Mouse (Mus musculus) T-helper 17 cell (primary cell): Measurements from ENCODE around the gene Rnf39.

Experiments used
- in situ Hi-C, 2 experiments: fragments of 300-600 bp; cut with MboI, MseI; formaldehyde crosslinking; loops; 1 replicate in 1 of 2; 2 replicates in 1 of 2; pipeline ENCODE4 v1.15.1; 2025; ENCODE audit warnings: high pct_unique_total_duplicates in 2 of 2

Gene Rnf39

DNA sequence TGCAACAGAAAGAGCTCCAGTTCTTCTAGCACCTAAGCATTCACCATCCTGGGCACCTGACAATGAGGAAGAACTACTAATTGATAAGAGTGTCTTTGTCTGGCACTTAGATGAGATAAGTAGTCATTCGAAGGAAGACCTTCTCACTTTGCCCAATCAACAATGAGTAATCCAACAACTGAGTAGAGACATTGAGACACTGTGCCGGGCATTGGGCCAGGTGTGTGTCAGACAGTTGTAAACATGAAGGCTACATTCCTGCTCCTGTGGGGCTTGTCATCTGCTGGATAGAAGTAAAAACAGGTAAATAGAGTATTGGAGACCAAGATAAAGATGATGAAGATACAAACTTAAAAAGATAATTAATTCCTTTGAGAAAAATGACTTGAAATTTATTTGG lies 4.7 kb upstream of the Rnf39 start:
- in situ Hi-C loops = no loop called here

GRCm38 (mm10) chr17:36942391-36942790 lies 327 bp upstream of the Rnf39 start:
- in situ Hi-C loops = no loop called here

DNA sequence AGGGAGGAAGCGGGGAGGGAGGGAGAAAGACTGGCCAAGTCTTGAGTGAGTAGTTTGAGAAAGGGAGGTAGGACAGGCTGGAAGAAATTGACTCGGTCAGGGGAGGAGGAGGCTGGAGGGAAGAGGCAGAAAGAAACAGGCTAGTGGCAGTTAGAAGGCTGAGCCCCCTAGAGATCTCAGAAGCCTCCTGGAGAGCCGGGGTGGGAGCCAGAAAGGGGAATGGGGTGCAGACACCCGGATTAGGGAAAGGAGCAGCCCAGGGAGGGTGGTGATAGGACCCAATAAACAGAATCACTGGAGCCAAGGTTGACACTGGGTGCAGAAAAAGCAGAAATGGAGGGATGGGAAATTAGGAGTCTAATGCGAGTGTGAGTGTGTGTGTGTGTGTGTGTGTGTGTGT lies 973 bp downstream of the Rnf39 start:
- in situ Hi-C loops = no loop called here

DNA sequence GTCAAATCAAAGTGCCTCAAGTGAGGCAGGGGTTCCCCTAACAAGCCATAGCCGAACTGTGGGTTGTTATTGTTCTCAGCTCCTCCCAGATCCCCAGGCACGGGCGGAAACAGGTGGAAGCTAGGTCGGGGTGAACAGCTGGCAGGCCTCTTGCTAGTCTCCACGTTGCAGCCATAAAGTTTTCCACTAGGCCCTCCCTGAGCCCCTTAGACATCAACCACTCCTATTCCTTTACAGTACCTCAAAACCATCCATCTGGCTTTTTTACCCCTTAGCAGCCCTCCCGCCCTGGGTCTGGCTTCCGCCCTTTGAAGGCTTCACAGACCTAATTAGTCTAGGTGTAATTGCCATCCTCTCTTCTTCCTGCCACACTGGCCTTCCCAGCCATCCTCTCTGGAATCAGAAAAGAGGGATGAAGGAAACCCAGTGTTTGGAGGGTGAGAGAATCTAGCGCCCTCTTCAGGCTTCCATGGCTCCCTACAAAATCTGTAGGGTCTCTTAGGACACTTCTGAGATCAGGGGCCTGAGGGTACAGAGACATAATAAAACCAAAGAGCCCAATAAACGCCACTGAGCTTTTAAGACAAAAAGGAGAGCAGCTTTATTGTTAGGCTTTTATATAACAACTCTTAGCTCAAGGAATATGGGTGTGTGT lies 1.5 kb downstream of the Rnf39 start:
- in situ Hi-C loops = no loop called here

GRCm38 (mm10) chr17:36947051-36947819 lies 4.5 kb downstream of the Rnf39 start:
- in situ Hi-C loops = no loop called here

- in situ Hi-C loops = no loop called here
Measured at GRCm38 (mm10) chr17:36948286-36948685, 5.6 kb downstream of the Rnf39 start.

DNA sequence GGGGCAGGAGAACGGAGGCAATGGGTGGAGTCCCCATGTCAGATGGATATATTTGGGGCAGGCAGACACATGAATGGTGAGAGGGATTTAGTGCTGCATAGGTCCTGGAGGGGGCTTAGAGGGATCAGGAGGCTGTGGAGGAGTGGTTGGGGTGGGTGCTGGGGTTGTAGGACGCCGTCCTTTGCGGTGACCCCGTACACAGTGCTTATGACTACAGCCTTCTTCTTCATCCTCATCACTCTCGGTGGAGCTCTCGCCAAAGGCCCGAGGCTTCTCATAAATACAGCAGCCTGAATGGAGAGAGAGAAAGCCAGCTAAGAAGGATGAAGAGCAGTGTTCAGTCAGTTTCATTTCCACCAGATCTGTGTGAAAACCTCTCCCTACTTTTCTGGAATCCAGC lies 6.5 kb downstream of the Rnf39 start:
- in situ Hi-C loops = no loop called here

DNA sequence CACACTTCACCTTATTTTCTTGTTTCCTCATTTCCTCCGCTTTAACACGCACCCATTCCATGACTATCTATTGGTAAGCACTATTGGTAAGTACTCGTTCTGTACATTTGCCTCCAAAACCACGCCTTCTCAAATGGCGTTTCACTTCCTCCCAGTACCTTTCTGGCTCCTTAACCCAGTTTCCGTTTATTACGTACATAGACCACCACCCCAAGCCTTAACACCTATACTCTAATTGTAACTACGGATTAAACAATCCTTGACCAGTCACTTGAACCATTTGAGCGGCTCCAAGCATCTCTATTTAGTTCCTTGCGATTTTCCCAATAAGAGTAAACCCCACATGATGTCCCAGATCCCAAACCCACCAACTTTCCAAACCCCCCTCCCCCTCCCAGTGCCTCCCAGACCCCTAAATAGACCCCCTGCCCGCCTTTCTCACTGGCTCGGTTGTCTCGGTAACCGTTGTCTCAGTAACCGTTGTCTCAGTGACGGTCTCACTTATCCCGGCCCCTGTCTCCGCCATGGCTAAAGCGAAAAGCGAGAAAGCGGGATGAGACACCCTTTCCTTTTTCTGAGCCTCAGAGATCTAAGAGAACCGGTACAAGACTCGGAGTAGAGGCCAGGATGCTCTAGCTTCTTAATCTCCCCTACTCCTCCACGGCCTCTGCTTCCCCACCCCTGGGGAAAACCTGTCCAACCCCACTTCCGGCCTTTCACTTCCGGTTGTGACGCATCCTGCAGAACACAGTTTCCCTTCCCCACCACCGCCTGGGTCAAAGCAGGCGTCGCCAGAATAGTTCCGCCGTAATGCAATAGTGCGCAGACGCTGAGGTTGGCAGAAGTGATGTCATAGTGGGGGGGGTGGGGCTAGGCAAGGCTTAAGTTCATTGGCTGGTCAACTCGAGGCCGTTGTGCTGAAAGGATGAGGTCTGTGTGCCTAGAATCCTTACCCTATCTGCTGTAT lies 8.5 kb downstream of the Rnf39 start, which contains the start of gene Ppp1r11:
Gene Ppp1r11 (minus strand): TSS at position 761 of the 967 bp plus-strand sequence.
- in situ Hi-C loops = loop anchor here (5.0 kb wide), 2 partner anchors 76 to 679 kb away; partner anchors contain the start of gene Trim39 (in 1 of the 2)

DNA sequence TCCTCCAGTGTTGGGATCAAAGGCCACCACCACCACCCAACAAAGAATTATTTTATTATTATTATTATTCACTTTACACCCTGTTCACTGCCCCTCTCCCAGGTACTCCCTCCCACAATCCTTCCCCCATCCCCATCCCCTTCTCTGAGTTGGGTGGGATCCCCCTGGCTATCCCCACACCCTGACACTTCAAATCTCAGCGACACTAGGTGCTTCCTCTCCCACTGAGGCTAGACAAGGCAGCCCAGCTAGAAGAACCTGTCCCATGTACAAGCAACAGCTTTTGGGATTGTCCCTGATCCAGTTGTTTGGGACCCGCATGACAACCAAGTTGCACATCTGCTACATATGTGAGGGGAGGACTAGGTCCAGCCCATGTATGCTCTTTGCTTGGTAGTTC lies 9.9 kb downstream of the Rnf39 start:
- in situ Hi-C loops = loop anchor here (5.0 kb wide), 2 partner anchors 75 to 680 kb away; partner anchors contain the start of gene Trim39 (in 1 of the 2)

- in situ Hi-C loops = loop anchor here (5.0 kb wide), 2 partner anchors 74 to 681 kb away; partner anchors contain the start of gene Trim39 (in 1 of the 2)
Measured at GRCm38 (mm10) chr17:36953062-36953461, 10.3 kb downstream of the Rnf39 start.

DNA sequence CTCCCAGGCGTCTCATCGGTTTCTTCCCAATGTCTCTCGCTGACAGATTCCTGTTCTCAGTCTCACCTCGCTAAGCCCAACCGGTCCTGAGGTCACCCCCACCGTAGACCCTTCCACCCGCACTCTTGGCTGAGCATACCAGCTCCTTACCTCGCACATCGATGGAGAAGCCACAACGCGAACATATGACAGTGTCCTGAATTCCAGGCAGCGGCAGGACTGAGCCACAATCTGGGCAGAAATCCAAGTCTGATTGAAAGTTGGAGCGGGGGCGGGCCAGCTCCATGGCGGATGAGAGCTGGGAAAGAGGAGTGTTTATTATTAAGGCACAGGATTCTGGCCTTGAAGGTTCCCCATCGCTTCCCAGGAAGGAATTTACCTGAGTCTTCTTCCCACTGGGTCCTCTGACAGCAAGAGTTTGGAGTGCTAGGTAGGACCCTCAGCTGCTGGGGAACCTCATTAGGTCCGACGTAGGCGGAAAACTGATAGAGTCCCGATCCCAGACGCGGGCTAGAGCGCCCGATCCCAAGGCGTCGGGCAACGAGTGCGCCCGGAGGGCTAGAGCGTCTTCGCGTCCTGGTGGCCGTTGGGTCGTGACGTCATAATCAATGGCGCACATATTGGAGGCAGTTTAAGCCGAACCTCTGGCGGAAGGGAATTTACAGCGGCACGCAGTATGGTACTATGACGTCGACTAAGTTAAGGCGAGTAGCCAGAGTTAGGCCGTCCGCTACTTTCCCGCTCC lies 15.5 kb downstream of the Rnf39 start, which contains the start of the genes Znrd1 and Znrd1as:
Gene Znrd1 (minus strand): TSS at position 561 of the 745 bp plus-strand sequence.
Gene Znrd1as (plus strand): TSS at position 594 of the 745 bp plus-strand sequence.
- in situ Hi-C loops = no loop called here

GRCm38 (mm10) chr17:36958884-36959283 lies 16.2 kb downstream of the Rnf39 start:
- in situ Hi-C loops = no loop called here

DNA sequence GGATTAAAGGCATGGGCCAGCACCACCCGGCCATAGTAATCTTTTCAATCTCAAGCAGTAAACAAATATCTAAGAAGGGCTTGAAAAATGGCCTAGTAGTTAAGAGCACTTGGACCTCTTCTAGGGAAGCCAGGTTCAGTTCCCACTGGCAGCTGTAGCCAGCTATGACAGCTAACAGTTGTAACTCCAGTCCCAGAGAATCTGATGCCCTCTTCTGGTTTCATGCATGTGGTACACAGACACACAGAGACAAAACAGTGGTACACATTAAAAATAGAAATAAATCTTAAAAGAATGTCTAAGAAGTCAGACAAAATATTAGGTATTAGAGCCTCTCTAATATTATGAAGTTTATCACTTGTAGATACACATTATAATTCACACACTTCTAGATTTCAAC lies 18.4 kb downstream of the Rnf39 start:
- in situ Hi-C loops = no loop called here

- in situ Hi-C loops = loop anchor here in 1 of 2 experiments (5.0 kb wide), 1 partner anchor 80 kb away; the partner anchor contains the start of gene Gabbr1
Measured at GRCm38 (mm10) chr17:36966875-36967274, 24.2 kb downstream of the Rnf39 start.

- in situ Hi-C loops = no loop called here
Measured at GRCm38 (mm10) chr17:36970316-36970890, 27.7 kb downstream of the Rnf39 start.

DNA sequence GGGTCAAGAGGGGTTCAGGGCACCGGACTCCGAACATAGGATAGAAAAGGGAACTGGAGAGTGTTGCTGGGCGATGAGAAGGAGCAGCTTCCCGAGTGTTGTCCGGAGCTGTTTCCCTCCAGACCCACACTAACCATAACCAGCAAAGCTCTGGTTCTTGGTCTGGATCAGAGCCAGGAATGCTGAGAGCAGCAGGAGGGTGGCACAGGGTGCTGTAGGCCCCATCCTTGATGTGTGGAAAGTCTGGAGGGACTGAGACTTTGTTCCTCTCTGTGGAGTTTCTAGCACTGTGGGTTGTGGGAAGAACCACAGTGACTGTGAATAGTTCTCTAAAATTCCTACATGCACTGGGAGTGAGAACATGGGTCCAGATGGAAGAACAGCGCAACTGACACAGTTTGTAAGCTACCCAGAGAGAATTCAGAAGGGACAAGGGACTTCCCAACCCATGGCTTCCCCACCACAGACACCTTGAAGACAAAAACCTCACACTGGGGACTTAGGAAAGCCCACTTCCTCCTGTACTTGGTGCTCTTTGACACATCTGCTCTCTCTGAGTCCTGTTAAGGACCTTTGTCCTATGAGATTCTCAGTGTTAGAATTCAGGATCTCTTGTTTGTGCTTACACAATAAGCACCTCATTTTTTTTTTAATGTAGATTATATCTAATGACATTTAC lies 28.6 kb downstream of the Rnf39 start:
- in situ Hi-C loops = no loop called here

DNA sequence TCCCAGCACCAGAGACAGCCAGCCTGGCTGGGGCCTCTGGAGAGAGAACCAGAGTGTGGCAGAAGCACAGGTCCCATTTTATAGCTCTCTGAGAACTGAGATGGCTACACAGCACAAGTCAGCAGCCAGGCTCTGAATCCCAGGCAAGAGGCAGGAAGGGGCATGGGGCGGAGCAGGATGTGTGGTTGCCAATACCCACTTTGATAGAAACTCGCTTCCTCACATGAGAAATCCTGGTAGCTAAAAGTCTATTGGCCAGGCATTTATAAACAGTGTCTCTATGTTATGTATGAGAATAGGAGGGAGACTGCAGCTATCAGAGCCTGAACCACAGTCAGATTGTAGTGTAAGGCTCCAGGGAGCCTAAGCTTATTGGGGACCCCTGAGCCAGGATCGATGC lies 30.1 kb downstream of the Rnf39 start:
- in situ Hi-C loops = no loop called here

DNA sequence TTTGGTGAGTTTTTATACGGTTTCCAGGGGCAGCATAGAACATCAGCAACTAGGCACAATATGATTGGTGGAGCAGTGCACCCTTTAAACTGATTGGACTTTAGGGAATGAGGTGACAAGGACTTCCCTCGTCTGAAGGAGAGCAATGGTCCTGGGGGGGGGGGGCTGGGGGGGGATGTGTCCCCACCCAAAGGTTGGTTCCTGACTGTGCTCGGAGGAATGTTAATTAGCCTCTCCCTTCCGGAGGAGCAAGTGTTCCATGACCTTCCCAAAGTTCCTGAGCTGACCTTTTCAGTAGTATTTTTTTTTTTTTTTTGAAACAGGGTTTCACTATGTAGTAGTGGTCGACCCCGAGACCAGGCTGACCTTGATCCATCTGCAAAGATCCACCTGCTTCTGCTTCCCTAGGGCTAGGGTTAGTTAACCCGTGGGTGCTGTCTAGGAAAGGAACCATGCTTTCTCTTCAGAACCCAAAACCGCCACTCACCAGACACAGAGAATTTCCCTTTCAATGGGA lies 30.6 kb downstream of the Rnf39 start:
- in situ Hi-C loops = no loop called here

DNA sequence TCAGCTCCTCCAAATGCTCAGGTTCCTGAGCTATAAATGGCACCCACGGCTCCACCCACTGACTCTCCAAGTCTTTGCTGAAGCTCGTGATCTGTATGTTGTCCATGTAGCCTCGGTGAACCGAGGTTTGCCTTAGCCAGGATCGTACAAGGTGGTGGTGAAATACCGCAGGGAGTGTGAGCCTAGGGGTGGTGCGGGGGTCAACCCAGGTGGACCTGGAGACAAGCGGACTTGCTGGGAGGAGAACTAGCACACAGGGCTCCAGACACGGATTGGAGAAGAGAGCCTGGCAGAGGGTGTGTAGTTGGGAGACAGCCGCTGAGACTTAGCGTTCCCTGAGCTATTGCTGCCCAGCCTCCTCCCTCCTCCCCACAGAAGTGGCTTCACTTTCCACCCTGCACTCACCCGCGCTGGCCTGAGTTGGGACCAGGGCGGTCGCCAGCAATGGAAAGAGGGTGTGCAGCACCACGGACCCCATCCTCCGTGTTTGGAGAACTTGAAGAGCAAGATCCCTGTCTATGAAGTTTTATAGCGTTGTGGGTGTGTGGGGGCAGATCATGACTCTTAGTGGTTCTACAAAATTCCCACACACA lies 38.6 kb downstream of the Rnf39 start, which contains the start of gene 2410137M14Rik:
Gene 2410137M14Rik (minus strand): TSS at position 17 of the 593 bp plus-strand sequence.
- in situ Hi-C loops = no loop called here
